Mouse (Mus musculus) kidney, adult 8-10 months (tissue): ENCODE measurements around the gene Gm10837.

Experiments used
- DNase-seq, 2 experiments: peaks; one replicate each; pipeline ENCODE4 v3.0.0; 2022

Gm10837 gene

DNA sequence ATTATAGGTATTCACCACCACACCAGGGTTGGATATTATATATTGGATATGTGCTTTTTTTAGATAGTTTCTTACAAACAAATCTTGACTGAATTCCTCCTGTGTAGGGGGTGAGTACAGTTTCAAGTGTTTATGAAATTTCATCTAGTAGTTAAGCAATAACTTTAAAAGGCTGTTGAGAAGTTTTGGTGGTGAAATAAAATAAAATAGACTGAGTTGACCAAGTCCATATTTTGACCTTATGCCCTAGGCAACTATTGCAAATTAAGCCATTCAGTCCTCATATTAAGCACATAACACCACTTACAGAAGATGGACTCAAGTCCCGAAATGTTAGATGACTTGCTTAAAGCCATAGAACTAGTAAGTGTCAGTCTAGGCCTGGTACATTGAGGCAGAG, 45.6 kb downstream of the Gm10837 start:
- DNase-seq, result no peak
